Comparison of ENCODE assay signal across 8 mouse cellular contexts in genomic region chr2:158305948-158306695, GRCm38 (mm10). TPM values are rescaled to one million over a fixed set of nuclear protein-coding genes. Genes with fewer than 3 reads are reported as not detected.
A peak's percentile ranks its signal among the peaks of the same experiment; 100 is the strongest.
DNase-seq lines count a peak whose midpoint lies in the region; ATAC-seq lines count a peak whose summit lies in the region.

Gene Lbp (plus strand): TSS chr2:158306493.

- no peak within 1 kb of the TSS for H3K9ac ChIP-seq in heart, embryonic 15.5 days

- peaks cover 10% of the 10 kb centered on the region for H3K4me1 ChIP-seq in heart, embryonic 15.5 days (replicated peaks)

- H3K9me3 ChIP-seq in heart, embryonic 15.5 days (replicated peaks): no peaks in the 10 kb centered on the region

- peak within 1 kb of the TSS; percentile 1; the same call in 1 of the 2 replicates for H3K4me3 ChIP-seq in heart, embryonic 15.5 days

- peak; percentile 82 for ATAC-seq in heart, embryonic 15.5 days (replicated peaks; ENCODE audit: insufficient number of reproducible peaks, insufficient read depth, low FRiP score, low read depth)

- H3K36me3 ChIP-seq in heart, embryonic 15.5 days: no peaks in the 10 kb centered on the region

- DNase-seq in adrenal gland, adult (ENCODE audit: inconsistent age in 2 of 2, low spot score in 1 of 2): peak; percentile 40 to 71
- DNase-seq in embryo, embryonic 9.5 days (ENCODE audit: extremely low spot score): peak; percentile 47
- DNase-seq in large intestine, adult 2 months (ENCODE audit: low read depth, low spot score): peak; percentile 50
- DNase-seq in mesoderm, embryonic 11.5 days (ENCODE audit: low read depth, low spot score): peak; percentile 50
- no peak for DNase-seq in cerebellum, postnatal 25 days
- DNase-seq in right cerebral cortex, postnatal 4 days: no peak
- no peak for DNase-seq in thymus, postnatal 14 days

- H3K4me2 ChIP-seq in heart, embryonic 15.5 days: peak within 1 kb of the TSS; percentile 16

- WGBS in heart, embryonic 15.5 days: 33% methylated on average over 13 of the region's 13 CpGs
- 15% methylated on average over 13 of the region's 13 CpGs for WGBS in large intestine, adult 2 months

- H3K27ac ChIP-seq in heart, embryonic 15.5 days: peak within 1 kb of the TSS; percentile 55

- H3K27me3 ChIP-seq in heart, embryonic 15.5 days: no peaks in the 10 kb centered on the region

RNA-seq across cellular contexts. Expression of gene Lbp, which starts in this region (rescaled TPM):
- 11.4 and 15.8 TPM in 2 replicates for polyA plus RNA-seq in heart, embryonic 15.5 days (2015; fragmentation: Nextera tagmentation; extraction: Ambion mirVana)
- 11.4 and 11.8 TPM in 2 replicates for polyA plus RNA-seq in large intestine, adult 2 months (2012; rRNA removed)

Comparison
In these comparisons a context has a peak if more than half of its experiments do, and no peak if none do; other contexts are left out.
1. DNase-seq: peak in adrenal gland, adult (2 of 2), embryo, embryonic 9.5 days (single experiment), large intestine, adult 2 months (single experiment) and mesoderm, embryonic 11.5 days (single experiment); none in cerebellum, postnatal 25 days (0 of 2), right cerebral cortex, postnatal 4 days (single experiment) and thymus, postnatal 14 days (single experiment).